Mouse (Mus musculus): ENCODE data around the gene Trim7. TPM values are rescaled to one million over a fixed set of nuclear protein-coding genes. Genes with fewer than 3 reads are reported as not detected.
"Not testable (repeated sequence)": the region's sequence is repeated elsewhere in the genome, so short reads cannot be mapped to it uniquely, and the experiment has no call there.

Trim7 gene
- polyA plus RNA-seq, 1 experiment from 2014 or later, result 9.5 TPM

DNA sequence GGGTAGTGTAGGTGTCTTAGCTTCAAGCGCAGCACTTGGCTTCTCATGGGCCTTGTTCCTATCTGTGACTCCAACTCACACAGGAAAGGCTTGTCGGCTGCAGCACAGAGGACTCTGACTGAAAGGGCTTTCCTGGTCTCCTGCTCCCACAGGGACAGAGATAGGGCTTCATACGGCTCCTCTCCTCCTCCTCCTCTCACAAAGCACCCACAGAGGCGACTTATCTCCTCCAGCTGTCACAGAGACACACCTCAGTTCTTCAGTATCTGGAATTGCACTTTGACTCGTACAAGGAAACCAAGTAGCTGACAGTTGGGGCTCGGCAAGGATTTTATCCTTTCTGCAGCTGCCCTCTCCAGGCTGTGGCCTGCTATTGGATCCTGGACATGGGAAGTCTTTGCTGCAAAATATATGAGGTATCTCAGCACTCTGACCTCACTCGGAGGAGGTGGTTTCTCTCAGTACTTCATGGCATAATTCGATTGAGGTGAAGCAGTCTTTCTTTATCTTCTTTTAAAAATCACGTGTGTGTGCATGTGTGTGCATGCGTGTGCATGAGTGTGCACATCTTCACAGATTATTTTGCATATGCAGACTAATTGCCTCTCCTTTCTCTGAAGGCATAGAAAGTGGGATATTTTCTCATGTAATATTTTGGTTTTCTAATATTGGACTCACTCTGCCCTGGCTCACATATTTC lies 47.8 kb downstream of the Trim7 start:
- in situ Hi-C loops (cut with MboI; ENCODE audit: low pct_unique_long_range_greater_than_20kb), result loop anchor here (5.0 kb wide), 2 partner anchors 224 to 374 kb away; no protein-coding TSS in a partner anchor
- no peaks in the 10 kb centered on the region for H3K27me3 ChIP-seq
- CTCF ChIA-PET, result interaction anchor here (1.1 to 4.3 kb wide), 9 partner anchors 16 to 236 kb away, joined by 3 to 22 read pairs (median 5); no protein-coding TSS in a partner anchor
- POLR2A ChIA-PET, result interaction anchor here (0.7 kb wide), 1 partner anchor 216 kb away, joined by 3 read pairs; no protein-coding TSS in a partner anchor
- TF ChIP-seq CTCF (IDR thresholded peaks at IDR 0.05), result no peak
- DNase-seq (ENCODE audit: low read depth, low spot score) (no peak), ATAC-seq (no peak)

- in situ Hi-C loops (cut with MboI; ENCODE audit: low pct_unique_long_range_greater_than_20kb), result loop anchor here (5.0 kb wide), 2 partner anchors 223 to 373 kb away; no protein-coding TSS in a partner anchor
These were observed 48.5 kb downstream of the Trim7 start for GRCm38 (mm10) chr11:48874465-48874864.

DNA sequence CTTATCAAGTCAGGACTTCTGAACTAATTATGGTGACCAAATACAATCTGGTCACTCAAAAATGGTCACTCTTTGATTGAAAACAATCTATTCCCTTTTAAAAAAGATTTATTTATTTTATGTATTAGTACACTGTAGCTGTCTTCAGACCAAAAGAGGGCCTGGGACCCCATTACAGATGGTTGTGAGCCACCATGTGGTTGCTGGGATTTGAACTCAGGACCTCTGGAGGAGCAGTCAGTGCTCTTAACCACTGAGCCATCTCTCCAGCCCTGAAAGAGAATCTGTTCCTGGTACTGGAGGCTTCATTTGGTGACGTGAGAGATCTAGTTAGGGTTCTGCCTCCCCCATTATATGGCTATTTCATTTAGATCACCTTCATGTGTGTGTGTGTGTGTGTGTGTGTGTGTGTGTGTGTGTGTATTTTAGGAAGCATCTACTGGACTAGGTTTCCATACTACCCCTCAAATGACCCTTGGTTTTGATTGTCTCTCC lies 49.5 kb downstream of the Trim7 start:
- POLR2A ChIA-PET; H3K27me3 ChIP-seq; DNase-seq (ENCODE audit: low read depth, low spot score); ATAC-seq; in situ Hi-C loops (cut with MboI; ENCODE audit: low pct_unique_long_range_greater_than_20kb): not testable (repeated sequence)
- CTCF ChIA-PET, result interaction anchor here (0.8 to 4.3 kb wide), 13 partner anchors 7 to 228 kb away, joined by 3 to 22 read pairs (median 4); partner anchors contain the start of gene Ifi47

More at GRCm38 (mm10) chr11:48874465-48874864, 48.5 kb downstream of the Trim7 start:
- no peak for DNase-seq (ENCODE audit: low read depth, low spot score)
- peak; percentile 31 for ATAC-seq
- peak; percentile 75 for TF ChIP-seq CTCF (IDR thresholded peaks at IDR 0.05)
- no peaks in the 10 kb centered on the region for H3K27me3 ChIP-seq
- ChIA-PET POLR2A (interaction anchor here (1.0 kb wide), 1 partner anchor 205 kb away, joined by 4 read pairs; no protein-coding TSS in a partner anchor), CTCF (interaction anchor here (0.6 to 4.3 kb wide), 15 partner anchors 8 to 235 kb away, joined by 3 to 22 read pairs (median 4); partner anchors contain the start of gene Ifi47)

DNA sequence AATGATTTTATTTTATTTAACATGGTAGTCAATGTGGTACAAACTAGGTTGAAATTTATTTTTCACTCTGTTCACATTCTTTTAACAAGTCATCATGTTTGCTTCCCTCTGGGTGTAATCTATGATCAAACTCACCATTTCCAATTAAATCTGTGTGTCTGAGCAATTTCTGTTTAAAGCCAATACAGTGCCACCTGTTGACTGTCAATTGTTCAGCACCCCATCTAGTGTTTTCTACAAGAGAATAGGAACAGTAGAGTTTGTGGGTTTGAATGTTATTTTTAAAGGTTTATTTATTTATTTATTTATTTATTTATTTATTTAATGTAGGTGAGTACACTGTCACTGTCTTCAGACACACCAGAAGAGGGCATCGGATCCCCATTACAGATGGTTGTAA lies 50.7 kb downstream of the Trim7 start:
- in situ Hi-C loops (cut with MboI; ENCODE audit: low pct_unique_long_range_greater_than_20kb), result no loop called here
- no peaks in the 10 kb centered on the region for H3K27me3 ChIP-seq
- no peak for DNase-seq (ENCODE audit: low read depth, low spot score)
- no peak for ATAC-seq
- ChIA-PET POLR2A (no interaction called here), CTCF (interaction anchor here (2.6 kb wide), 1 partner anchor 22 kb away, joined by 12 read pairs; no protein-coding TSS in a partner anchor)
- TF ChIP-seq CTCF (IDR thresholded peaks at IDR 0.05), result no peak

DNA sequence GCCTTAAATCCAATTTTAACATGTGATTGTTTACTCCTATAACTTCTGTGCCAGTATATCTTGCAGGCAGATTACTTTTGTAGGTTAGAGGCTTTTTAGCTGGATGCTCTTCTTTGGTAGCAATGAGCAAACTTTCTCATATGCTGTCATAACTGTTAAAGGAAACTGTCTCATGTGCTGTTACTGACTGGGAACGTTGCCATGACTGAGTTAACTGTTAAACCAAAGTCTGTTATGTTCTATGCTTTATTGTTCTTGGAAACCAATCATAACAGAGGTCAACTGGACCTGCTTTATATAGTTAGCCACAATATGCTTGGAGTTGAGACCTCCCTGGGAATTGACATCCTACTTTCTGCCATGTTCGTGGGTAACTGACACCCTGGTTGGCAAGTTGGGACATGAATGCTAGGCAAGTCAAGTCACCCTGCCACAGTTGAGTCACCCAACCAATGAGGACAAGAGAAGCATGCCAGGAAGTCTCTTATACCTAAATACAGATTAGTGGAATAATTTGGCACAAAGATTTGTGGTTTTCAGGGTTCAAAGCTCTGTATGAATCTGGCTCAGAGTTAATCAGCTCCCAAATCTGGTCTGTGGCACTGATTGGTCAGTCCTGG lies 73.0 kb downstream of the Trim7 start:
- TF ChIP-seq CTCF (IDR thresholded peaks at IDR 0.05), result no peak
- in situ Hi-C loops (cut with MboI; ENCODE audit: low pct_unique_long_range_greater_than_20kb), result no loop called here
- DNase-seq (ENCODE audit: low read depth, low spot score) (peak; percentile 91), ATAC-seq (peak; percentile 93)
- no peaks in the 10 kb centered on the region for H3K27me3 ChIP-seq
- ChIA-PET CTCF (interaction anchor here (1.3 to 2.9 kb wide), 4 partner anchors 10 to 195 kb away, joined by 4 to 12 read pairs (median 6); no protein-coding TSS in a partner anchor), POLR2A (no interaction called here)

- ATAC-seq; CTCF ChIA-PET; POLR2A ChIA-PET; DNase-seq (ENCODE audit: low read depth, low spot score); H3K27me3 ChIP-seq; in situ Hi-C loops (cut with MboI; ENCODE audit: low pct_unique_long_range_greater_than_20kb): not testable (repeated sequence)
These were observed 75.0 kb downstream of the Trim7 start for GRCm38 (mm10) chr11:48900654-48901566.

GRCm38 (mm10) chr11:48901567-48901930 lies 75.6 kb downstream of the Trim7 start:
- CTCF ChIA-PET; DNase-seq (ENCODE audit: low read depth, low spot score); POLR2A ChIA-PET; H3K27me3 ChIP-seq; in situ Hi-C loops (cut with MboI; ENCODE audit: low pct_unique_long_range_greater_than_20kb); ATAC-seq: not testable (repeated sequence)

Other genes starting within 250 kb of the Trim7 start
- gene Rack1, start 25.8 kb upstream of the Trim7 start, polyA plus RNA-seq (2021), result 1,050 TPM
- 63.9 TPM for gene Trim41, start 8.8 kb upstream of the Trim7 start, polyA plus RNA-seq (2021)
- 3.4 TPM for gene Gm12184, start 515 bp downstream of the Trim7 start, polyA plus RNA-seq (2021)
- gene Irgm1, start 45.5 kb downstream of the Trim7 start, polyA plus RNA-seq (2021), result 39.2 TPM
- gene Gm5431, start 76.1 kb downstream of the Trim7 start, polyA plus RNA-seq (2021), result 0.15 TPM
- 93.0 TPM for gene Psme2b, start 120.0 kb downstream of the Trim7 start, polyA plus RNA-seq (2021)
- 0.06 TPM for gene Olfr56, start 152.7 kb downstream of the Trim7 start, polyA plus RNA-seq (2021)
- 0.62 TPM for gene 9930111J21Rik1, start 153.3 kb downstream of the Trim7 start, polyA plus RNA-seq (2021)
- gene Gm12185, start 166.1 kb downstream of the Trim7 start, polyA plus RNA-seq (2021), result 0.68 TPM
- 0.59 TPM for gene Tgtp1, start 168.0 kb downstream of the Trim7 start, polyA plus RNA-seq (2021)
- gene 9930111J21Rik2, start 225.1 kb downstream of the Trim7 start, polyA plus RNA-seq (2021), result 0.86 TPM
- gene Tgtp2, start 238.1 kb downstream of the Trim7 start, polyA plus RNA-seq (2021), result 0.18 TPM